Mouse (Mus musculus) megakaryocyte, embryonic 14.5 days (primary cell): ENCODE measurements at regions not wholly inside any gene's neighbourhood (a gene's known extent, or its start where the extent isn't known, plus 50 kb on each side); places are given as distances from the start of the nearest gene placed in this dataset.

ENCODE experiments used
- H3K27me3 ChIP-seq: replicated peaks from 2 replicates; pipeline ENCODE3; 2012; ENCODE audit warnings: inconsistent platforms
- H3K36me3 ChIP-seq: replicated peaks from 2 replicates; pipeline ENCODE3; 2012; ENCODE audit warnings: low read length, inconsistent platforms, mixed read lengths
- H3K4me1 ChIP-seq: 2 replicates; pipeline ENCODE4 v1.6.1; 2012; ENCODE audit warnings: inconsistent platforms
- H3K4me3 ChIP-seq: replicated peaks from 2 replicates; pipeline ENCODE3; 2012; ENCODE audit warnings: moderate library complexity, mild to moderate bottlenecking, inconsistent platforms
- H3K9me3 ChIP-seq: 2 replicates; pipeline ENCODE4 v1.6.1; 2012; ENCODE audit warnings: inconsistent platforms
- FLI1 ChIP-seq: IDR thresholded peaks from 2 replicates; pipeline ENCODE4 v1.6.1; 2012; ENCODE audit warnings: low read length, inconsistent platforms, mixed read lengths
- GATA1 ChIP-seq: IDR thresholded peaks from 3 replicates; pipeline ENCODE4 v1.6.1; 2012; ENCODE audit warnings: mixed read lengths, low read length, inconsistent platforms, borderline replicate concordance

GRCm38 (mm10) chr14:120172844-120173243 lies 102.6 kb upstream of the Mbnl2 start:
- H3K4me3 ChIP-seq: no peak overlapping the region
- H3K4me1 ChIP-seq: no peaks in the 10 kb centered on the region; the same call in 1 of the 2 replicates
- no peaks in the 10 kb centered on the region for H3K27me3 ChIP-seq
- no peaks in the 10 kb centered on the region for H3K36me3 ChIP-seq
- no peaks in the 10 kb centered on the region for H3K9me3 ChIP-seq
- no peak for TF ChIP-seq GATA1
- no peak for TF ChIP-seq FLI1

- no peak for TF ChIP-seq FLI1
- TF ChIP-seq GATA1: no peak
- H3K27me3 ChIP-seq: no peaks in the 10 kb centered on the region
- no peak overlapping the region for H3K4me3 ChIP-seq
- H3K36me3 ChIP-seq: no peaks in the 10 kb centered on the region
- H3K9me3 ChIP-seq: no peaks in the 10 kb centered on the region
- no peaks in the 10 kb centered on the region; the same call in 1 of the 2 replicates for H3K4me1 ChIP-seq
Measured at GRCm38 (mm10) chr14:120174615-120175014, 100.9 kb upstream of the Mbnl2 start.

GRCm38 (mm10) chr14:120195218-120195617 lies 80.3 kb upstream of the Mbnl2 start:
- Histone ChIP-seq H3K9me3 (no peaks in the 10 kb centered on the region), H3K4me1 (no peaks in the 10 kb centered on the region), H3K27me3 (no peaks in the 10 kb centered on the region), H3K36me3 (no peaks in the 10 kb centered on the region), H3K4me3 (no peak overlapping the region)
- TF ChIP-seq FLI1 (no peak), GATA1 (no peak)

- no peaks in the 10 kb centered on the region for H3K36me3 ChIP-seq
- H3K27me3 ChIP-seq: peaks cover 2% of the 10 kb centered on the region
- TF ChIP-seq FLI1: no peak
- no peak for TF ChIP-seq GATA1
- peaks cover 5% of the 10 kb centered on the region for H3K9me3 ChIP-seq
- no peaks in the 10 kb centered on the region for H3K4me1 ChIP-seq
- no peak overlapping the region for H3K4me3 ChIP-seq
Measured at GRCm38 (mm10) chr14:120211741-120212140, 63.7 kb upstream of the Mbnl2 start.

GRCm38 (mm10) chr14:120212626-120213025 lies 62.8 kb upstream of the Mbnl2 start:
- no peaks in the 10 kb centered on the region for H3K4me1 ChIP-seq
- TF ChIP-seq FLI1 (no peak), GATA1 (no peak)

GRCm38 (mm10) chr14:120219224-120219623 lies 56.2 kb upstream of the Mbnl2 start:
- TF ChIP-seq GATA1 (no peak), FLI1 (no peak)
- Histone ChIP-seq H3K27me3 (peaks cover 9% of the 10 kb centered on the region), H3K36me3 (no peaks in the 10 kb centered on the region)

More at GRCm38 (mm10) chr14:120212626-120213025, 62.8 kb upstream of the Mbnl2 start:
- Histone ChIP-seq H3K36me3 (no peaks in the 10 kb centered on the region), H3K4me3 (no peak overlapping the region), H3K27me3 (peaks cover 7% of the 10 kb centered on the region), H3K9me3 (peaks cover 5% of the 10 kb centered on the region; the same call in 1 of the 2 replicates)

GRCm38 (mm10) chr14:120223528-120224201 lies 51.8 kb upstream of the Mbnl2 start:
- Histone ChIP-seq H3K4me3 (no peak overlapping the region), H3K36me3 (no peaks in the 10 kb centered on the region), H3K27me3 (peaks cover 4% of the 10 kb centered on the region), H3K9me3 (peaks cover 8% of the 10 kb centered on the region; the same call in 1 of the 2 replicates), H3K4me1 (peaks cover 10% of the 10 kb centered on the region)
- no peak for TF ChIP-seq FLI1
- TF ChIP-seq GATA1: no peak

More at GRCm38 (mm10) chr14:120219224-120219623, 56.2 kb upstream of the Mbnl2 start:
- no peak overlapping the region for H3K4me3 ChIP-seq
- H3K4me1 ChIP-seq: no peaks in the 10 kb centered on the region; the same call in 1 of the 2 replicates
- H3K9me3 ChIP-seq: peaks cover 10% of the 10 kb centered on the region

GRCm38 (mm10) chr14:120224202-120224846 lies 51.1 kb upstream of the Mbnl2 start:
- peaks cover 8% of the 10 kb centered on the region; the same call in 1 of the 2 replicates for H3K9me3 ChIP-seq
- TF ChIP-seq GATA1 (no peak), FLI1 (no peak)
- peaks cover 10% of the 10 kb centered on the region for H3K4me1 ChIP-seq
- H3K4me3 ChIP-seq: no peak overlapping the region
- H3K27me3 ChIP-seq: peaks cover 4% of the 10 kb centered on the region
- H3K36me3 ChIP-seq: no peaks in the 10 kb centered on the region

- Histone ChIP-seq H3K4me3 (no peak overlapping the region), H3K9me3 (peaks cover 7% of the 10 kb centered on the region; the same call in 1 of the 2 replicates), H3K4me1 (peaks cover 10% of the 10 kb centered on the region), H3K27me3 (peaks cover 3% of the 10 kb centered on the region), H3K36me3 (no peaks in the 10 kb centered on the region)
- TF ChIP-seq GATA1 (no peak), FLI1 (no peak)
Measured at GRCm38 (mm10) chr14:120225657-120226056, 49.8 kb upstream of the Mbnl2 start.
